Mouse (Mus musculus) left cerebral cortex, postnatal 25 days (tissue): ENCODE results near the gene Ing1. TPM values are rescaled to one million over a fixed set of nuclear protein-coding genes. Genes with fewer than 3 reads are reported as not detected.

Experiments used
- DNase-seq, 2 experiments: peaks; one replicate each; pipeline ENCODE4 v3.0.0; 2022; ENCODE audit warnings: low spot score in 2 of 2, mixed read lengths in 1 of 2
- intact Hi-C: fragments of 180-260 bp; cut with DNase I; formaldehyde crosslinking; loops from one replicate; pipeline ENCODE4 v1.15.1; 2025
- total RNA-seq, 2 experiments: library from RNA; stranded (reverse); gene quantifications; 2 replicates each; pipeline ENCODE4 v1.2.3; 2021

The Ing1 gene
- total RNA-seq = 10 to 100 TPM; 44.9 to 45.3 TPM

DNA sequence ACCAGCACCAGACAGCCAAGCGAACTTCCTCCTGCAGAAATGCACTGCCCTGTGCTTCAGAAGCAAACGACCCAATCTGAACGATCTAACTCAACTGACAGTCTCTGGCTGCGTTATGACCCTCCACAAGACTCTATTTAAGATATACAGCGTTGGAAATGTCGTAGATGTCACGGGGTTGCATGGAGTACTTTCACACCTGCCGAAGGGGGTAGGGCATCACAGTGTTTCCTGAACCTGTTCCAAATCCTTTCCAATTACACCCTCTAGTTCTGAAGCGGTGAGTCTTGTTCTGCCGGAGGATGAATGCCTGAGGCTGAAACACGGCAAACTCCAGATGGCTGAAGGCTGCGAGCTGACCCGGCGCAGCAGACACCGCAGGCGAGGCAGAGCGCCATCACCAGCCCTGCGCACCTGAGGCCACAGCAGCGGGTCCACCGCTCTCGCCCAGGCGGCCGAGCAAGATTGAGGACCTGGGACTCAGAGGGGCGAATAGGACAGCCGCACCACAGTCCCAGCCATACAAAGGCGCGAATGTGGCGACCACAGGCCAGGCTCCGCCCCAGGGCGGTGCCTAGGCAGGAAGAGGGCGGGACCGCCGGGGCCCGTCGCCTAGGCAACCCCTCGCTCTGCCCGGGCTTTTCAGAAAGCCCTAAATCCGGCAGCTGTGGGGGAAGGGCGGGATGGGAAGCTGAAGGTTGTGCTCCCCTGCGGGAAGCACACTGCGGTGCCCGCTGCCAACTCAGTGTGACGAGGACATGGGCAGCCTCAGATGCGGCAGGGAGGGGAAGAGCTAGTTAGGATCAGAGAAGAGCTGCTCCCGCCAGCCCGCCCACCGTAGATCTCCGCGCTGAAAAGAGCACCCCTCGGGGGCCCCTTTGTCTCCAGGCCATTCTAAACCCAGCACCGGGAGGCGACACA, at the start of gene Ing1:
TSS of gene Ing1 (plus strand) at position 773 of the 921 bp plus-strand sequence.
- intact Hi-C loops = loop anchor here (5.0 kb wide), 1 partner anchor 147 kb away; the partner anchor contains the start of gene 1700016D06Rik
- peak; percentile 96 for DNase-seq

DNA sequence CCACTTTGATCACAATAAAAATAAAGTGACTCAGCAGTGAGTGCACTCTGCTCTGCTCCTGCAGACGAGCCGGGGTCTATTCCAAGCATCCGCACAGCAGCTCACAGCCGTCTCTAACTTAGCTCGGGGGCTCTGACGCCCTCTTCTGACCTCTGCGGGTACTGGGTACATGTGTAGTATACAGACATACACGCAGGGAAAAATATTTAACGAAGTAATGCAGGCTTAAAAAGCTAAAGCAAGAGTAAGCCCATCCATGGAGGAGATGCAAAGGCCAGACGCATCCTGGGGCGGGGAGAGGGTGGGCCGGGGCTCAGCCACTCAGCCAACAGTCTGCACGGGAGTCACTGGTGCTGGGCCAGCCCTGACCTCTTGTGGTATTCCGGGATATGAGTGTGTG, 49.3 kb upstream of the Ing1 start:
- intact Hi-C loops = loop anchor here (5.0 kb wide), 1 partner anchor 111 kb away; no protein-coding TSS in a partner anchor
- DNase-seq = no peak

DNA sequence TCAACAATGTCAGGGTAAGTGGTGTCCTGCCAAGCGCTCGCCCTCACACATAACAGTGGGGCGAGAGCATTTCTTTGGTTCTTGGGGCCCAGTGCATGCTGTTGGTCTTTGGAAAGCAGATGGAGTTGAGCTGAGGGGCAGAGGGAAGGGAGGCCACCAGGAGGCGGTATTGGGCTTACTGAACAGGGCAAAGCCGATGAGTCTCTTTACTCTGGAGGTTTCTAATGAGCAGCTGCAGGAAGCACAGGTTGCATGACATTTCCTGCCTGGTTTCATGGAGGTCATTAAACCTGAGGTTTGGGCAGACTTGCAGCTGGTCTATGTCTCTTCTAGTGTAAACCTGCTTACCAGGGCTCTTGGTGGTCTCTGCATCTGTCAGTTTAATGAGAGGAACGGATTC, 48.6 kb upstream of the Ing1 start:
- peak in 1 of 2 experiments; percentile 29 for DNase-seq
- intact Hi-C loops = loop anchor here (5.0 kb wide), 1 partner anchor 110 kb away; no protein-coding TSS in a partner anchor

DNA sequence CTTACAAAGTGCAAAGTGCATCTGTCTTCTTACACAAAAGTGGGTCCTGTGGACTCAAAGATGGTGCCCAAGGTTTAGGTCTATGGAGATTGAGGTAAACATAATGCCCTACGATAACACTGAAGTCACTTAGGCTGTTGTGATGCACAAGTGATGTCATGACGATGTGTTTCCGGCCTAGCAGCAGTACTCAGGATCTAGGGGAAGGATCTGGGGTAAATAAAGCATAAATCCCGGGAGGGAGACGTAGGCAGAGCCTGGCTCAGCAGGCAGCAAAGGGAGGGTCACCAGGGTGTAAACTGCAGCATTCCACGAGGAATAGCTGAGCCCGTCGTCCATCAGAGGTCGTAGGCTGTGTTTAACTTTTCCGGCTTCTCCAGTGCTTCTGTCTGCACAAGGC, 46.5 kb upstream of the Ing1 start:
- no peak for DNase-seq
- intact Hi-C loops = loop anchor here (5.0 kb wide), 1 partner anchor 108 kb away; no protein-coding TSS in a partner anchor

DNA sequence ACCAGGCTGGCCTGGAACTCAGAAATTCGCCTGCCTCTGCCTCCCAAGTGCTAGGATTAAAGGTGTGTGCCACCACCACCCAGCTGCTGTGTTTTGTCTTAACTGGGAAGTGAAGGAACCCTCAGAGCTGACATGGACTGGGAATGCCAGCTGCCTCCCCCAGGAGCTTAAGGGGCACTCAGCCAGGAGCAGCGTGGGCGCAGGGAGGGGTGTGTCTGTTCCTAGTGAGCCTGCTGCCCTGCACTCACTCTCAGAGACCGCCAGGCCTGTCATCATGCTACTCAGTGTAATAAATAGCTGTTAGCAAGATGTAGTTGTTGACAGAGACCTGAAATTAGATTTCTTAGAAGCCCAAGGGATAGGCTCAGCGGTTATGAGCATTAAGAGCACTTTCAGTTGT, 44.4 kb upstream of the Ing1 start:
- DNase-seq = peak in 1 of 2 experiments; percentile 21
- intact Hi-C loops = no loop called here

DNA sequence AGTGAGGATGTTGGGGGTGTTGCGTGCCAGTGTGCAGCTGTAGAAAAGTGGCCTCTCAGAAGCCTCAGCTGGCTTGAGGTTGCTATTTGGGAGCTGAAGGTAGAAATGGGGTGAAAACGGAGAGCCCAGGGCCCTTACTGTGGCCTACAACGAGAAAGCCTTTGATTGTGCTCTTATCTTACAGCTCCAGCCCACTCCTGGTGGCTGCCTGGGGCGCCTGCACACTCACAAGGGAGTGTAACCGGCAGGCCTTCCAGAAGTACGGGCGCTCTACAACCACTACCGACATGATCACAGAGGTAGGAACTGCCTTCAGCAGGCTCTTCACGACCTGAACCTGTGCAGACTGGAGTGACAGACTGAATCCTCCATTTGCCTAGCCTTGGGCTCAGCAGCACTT, 42.7 kb upstream of the Ing1 start:
- intact Hi-C loops = no loop called here
- no peak for DNase-seq

DNA sequence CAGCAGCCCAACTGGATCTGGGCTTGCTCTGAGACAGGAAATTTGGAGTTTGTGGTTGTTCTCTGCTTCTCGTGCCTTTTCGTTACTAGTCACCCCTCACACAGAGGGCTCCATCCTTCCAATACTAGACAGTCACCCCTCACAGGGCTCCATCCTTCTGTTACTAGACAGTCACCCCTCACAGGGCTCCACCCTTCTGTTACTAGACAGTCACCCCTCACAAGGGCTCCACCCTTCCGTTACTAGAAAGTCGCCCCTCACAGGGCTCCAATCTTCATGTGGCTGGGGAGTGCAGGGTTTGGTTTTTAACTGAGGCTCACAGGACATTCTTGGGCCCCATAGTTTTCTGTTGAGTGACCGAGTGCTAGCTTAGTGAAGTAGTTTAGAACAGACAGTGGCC, 42.1 kb upstream of the Ing1 start:
- intact Hi-C loops = no loop called here

DNA sequence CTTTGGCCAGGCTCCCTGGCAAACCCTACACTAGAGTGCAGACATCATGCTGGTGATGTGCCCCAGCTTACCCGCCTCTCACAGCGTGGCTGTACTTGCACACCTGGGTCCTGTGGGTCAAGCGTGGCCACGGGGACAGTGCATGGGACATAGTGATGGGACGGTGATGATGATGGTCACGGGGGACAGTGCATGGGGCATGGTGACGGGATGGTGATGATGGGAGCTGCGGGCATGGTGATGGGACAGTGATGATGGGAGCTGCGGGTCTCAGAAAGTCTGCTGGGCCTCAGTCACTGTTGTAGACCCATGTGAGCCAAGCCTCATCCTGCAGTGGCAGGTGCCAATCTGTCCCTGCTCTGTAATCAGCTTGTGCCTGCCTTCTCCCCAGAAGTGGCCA, 39.1 kb upstream of the Ing1 start:
- no peak for DNase-seq
- intact Hi-C loops = no loop called here

More for the DNA sequence above, 42.1 kb upstream of the Ing1 start:
- DNase-seq = no peak

DNA sequence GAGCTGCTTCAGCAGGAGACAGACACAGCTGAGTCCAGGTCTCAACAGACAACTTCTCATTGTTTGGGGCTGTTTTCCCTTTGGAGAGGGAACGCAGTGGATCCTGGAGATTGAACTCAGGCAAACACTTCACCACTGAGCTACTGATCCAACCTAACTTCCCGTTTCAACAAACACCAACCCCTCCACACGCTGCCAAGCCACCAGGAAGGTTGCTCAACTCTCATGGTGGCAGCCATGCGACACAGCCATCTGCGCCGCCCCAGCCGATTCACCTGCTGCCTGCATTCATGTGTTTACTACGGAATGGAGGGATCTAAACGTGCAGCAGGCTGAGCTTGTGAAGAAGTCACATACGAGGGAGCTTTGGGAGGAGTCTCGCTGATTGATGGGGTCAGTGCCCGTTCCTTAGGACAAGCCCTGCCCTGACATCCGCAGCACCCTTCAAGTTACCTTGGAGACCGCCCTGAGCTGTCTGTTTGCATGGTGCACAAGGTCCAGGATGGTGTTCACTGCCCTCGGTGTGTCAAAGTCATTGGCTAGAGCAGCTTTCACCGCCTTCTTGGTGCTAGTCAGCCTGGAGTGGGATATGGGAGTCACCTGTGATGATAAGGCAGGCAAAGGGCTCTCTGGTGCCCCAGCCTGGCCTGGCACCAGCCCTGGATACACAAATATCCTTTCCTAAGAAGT, 37.9 kb upstream of the Ing1 start:
- intact Hi-C loops = no loop called here
- no peak for DNase-seq

DNA sequence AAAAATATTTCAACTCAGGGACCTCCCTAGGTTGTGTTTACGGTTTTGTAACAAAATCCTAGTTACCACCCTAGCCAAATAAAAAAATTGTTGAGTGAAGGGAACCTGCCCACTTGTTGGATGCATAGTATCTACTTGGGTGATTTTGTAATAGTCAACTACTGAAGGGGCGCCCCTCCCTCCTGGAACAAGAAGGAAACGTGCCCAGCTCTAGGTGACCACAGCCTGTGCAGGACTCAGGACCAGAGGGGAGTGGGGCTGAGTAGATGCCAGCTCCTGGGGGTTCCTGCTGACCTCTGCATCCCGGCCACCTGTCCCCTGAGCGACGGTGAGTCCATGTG, 37.3 kb upstream of the Ing1 start:
- intact Hi-C loops = no loop called here
- no peak for DNase-seq

DNA sequence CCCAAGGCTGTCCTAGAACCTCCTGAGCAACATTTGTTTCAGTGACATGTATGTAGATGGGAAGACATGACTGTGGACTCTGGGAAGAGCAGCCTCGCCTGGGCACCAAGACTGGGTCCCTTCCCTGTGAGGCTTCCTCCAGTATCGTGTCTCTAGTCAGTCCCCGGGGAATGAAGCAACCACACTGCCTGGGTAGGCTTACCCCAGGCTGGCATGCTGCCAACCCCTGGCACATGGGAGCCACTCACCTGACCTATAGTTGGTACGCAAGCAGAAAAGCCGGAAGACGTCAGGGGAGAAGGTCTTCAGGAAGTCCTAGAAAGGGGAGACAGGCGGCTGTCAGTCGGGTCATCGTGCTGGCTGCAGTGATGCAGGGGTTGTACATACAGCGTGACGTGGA, 36.7 kb upstream of the Ing1 start:
- intact Hi-C loops = no loop called here

DNA sequence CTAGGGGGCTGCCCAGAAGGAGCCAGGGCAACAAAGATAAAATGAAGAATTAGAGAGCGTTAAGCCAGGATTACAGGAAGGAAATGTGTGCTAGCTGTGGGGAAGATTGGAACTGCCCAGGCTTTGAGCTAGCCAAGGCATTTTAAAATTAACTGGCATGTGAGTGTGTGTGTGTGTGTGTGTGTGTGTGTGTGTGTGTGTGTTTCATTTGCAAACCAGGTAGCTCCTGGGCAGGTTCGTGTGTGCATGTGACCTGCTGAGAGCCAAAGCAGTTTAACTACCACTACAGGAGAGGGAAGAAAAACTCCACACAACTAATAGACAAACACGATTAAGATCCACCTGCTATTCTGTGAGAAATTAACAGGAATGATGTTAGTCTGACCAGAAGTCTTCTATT, 32.0 kb upstream of the Ing1 start:
- intact Hi-C loops = no loop called here
- DNase-seq = no peak

More for the DNA sequence above, 36.7 kb upstream of the Ing1 start:
- DNase-seq = no peak

DNA sequence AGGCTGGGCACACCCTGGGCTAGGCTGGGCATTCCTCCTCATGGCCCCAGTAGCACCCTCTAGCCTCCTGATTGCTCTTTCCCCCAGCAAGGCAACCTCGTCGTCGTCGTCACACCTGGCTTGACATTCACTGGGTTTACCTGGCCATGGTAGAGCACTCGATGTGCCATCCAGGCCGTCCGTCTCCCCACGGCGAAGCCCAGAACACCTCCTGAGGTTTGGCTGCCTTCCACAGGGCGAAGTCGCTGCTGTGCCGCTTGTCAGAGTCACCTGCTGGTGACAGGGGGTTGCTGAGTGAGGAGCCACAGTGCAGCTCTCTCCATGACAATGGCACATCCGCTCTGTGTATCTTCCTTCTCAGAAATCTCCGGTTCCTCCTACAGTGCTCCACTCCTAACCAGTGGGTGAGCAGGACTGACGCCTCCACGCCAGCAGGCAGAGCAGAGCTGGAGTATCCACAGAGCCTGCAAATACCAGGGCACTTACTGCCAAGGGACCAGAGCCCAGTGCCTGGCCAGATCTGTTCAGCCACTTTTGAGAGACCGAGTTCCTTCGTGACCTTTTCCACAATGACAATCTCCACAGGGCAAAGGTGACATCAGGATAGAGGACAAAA, 25.1 kb upstream of the Ing1 start:
- intact Hi-C loops = no loop called here
- peak in 1 of 2 experiments; percentile 61 for DNase-seq

DNA sequence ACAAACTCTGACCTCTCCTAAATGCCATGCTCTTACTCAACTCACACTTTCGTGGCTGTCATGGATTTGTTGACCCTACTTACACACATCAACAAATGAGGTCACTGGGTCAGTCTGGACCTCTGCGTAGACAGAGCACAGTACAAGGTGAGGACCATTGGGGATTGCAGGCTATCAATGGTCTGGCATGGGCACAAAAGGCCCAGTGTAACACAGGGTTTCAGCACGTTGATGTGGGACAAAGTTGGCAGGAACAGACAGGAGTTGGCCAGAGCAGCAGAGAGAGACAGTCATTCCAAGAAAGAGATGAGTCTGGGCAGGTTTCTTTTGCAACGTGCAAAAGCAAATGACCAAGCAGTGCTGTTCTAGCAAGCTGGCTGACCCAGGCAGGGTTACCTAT, 24.5 kb upstream of the Ing1 start:
- DNase-seq = no peak
- intact Hi-C loops = no loop called here

DNA sequence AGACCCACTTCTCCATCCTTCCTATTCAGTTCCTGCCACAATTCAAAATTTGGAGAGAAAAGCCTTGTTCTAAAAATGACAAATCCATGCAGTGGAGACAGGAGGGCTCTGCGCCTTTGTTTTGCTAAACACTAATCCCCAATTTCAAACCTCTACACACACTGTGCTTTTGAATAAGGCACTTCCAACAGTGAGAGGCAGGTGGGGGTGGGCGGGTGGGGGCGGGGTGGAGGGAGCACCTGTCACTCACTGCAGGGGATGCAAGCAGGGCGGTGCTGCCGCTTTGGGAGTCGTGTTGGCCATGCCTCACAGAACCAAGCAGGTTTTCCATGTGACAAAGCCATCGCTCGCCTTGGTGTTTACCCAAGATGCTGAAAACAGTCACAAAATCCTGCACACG, 20.9 kb upstream of the Ing1 start:
- intact Hi-C loops = no loop called here
- no peak for DNase-seq

DNA sequence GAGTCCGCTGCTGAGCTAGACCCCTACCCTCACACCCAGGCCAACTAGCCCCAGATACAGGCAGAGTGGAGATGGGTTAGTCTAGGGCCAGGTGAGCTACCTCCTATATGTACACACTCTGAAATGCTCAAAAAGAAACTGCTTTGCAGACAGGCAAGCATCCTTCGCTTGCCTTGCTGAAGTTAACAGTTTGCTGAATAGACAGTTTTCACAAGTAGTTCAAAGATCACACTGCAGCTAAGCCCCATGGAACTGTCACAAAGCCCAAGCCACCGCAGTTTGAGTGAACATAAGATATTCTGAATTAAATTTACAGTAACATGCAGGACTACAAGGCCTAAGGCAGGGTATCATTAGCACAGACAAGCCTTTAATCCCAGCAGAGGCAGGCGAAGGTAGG, 16.3 kb upstream of the Ing1 start:
- DNase-seq = no peak
- intact Hi-C loops = no loop called here

DNA sequence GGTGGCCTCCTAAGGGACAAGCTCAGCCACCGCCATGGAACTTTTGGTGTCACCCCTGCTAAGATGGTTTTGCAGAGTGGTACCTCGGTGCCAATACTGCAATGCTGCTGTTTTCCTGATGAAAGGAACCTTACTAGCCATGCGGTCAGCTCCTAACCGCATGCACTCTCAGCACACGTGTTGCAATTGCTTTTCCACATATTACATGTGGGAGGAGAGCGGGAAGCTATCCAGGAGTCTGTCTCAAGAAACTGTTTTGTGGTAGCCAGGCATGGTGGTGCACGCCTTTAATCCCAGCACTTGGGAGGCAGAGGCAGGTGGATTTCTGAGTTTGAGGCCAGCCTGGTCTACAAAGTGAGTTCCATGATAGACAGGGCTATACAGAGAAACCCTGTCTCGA, 15.2 kb upstream of the Ing1 start:
- DNase-seq = no peak
- intact Hi-C loops = no loop called here

DNA sequence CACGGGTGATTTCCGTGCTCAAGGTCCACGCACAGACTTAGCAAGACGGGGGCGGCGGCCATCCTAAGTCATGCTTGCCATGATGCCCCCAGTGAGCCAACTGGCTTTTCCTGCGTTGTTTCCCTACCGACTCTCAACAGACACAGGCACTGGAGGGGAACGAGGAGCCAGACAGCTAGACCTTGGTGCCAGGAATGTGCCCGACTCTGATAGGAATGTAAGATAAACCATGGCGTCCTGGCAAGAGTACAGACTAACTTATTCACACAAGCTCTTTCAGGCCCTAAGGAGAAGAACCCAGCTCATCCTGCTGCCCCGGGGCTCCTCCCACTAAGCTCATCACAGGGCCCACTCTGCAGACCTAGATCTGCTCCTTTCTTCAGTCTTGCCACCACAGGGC, 13.3 kb upstream of the Ing1 start:
- no peak for DNase-seq
- intact Hi-C loops = no loop called here

DNA sequence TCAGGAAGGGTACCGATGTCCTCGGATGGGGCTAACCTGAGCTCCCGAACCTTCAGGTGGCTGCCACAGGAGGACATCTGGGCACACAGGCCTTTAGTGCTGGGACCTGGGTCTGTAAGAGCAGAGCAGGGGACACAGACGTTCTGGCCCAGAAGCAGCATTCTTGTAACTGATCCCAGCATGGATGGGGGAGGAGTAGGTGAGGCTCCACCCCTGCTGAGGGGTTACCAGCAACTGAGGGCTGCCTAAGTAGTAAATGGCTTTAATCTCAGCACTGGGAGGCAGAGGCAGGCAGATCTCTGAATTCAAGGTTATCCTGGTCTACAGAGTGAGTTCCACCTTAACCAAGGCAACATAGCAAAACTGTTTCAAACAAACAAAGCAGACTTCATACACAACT, 12.5 kb upstream of the Ing1 start:
- no peak for DNase-seq
- intact Hi-C loops = no loop called here

DNA sequence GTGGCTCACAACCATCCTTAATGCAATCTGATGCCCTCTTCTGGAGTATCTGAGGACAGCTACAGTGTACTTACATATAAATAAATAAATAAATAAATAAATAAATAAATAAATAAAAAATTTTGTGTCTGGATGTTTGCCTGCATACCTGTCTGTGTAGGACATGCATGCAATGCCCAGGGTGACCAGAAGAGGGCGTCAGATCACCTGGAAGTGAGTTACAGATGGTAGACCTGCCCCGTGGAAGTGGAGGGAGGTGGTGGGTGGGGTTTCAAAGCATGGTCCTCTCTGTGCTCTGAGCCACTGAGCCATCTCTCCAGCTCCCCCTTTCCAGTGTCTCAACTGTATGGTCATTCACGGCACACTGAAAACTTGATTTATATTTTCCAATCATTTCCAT, 11.0 kb upstream of the Ing1 start:
- intact Hi-C loops = no loop called here
- DNase-seq = peak in 1 of 2 experiments; percentile 35
